Mouse (Mus musculus): ENCODE measurements around the gene Sipa1l2. TPM values are rescaled to one million over a fixed set of nuclear protein-coding genes. Genes with fewer than 3 reads are reported as not detected.

Sipa1l2 gene
- polyA plus RNA-seq, 1 experiment from 2014 or later = 25.3 TPM

DNA sequence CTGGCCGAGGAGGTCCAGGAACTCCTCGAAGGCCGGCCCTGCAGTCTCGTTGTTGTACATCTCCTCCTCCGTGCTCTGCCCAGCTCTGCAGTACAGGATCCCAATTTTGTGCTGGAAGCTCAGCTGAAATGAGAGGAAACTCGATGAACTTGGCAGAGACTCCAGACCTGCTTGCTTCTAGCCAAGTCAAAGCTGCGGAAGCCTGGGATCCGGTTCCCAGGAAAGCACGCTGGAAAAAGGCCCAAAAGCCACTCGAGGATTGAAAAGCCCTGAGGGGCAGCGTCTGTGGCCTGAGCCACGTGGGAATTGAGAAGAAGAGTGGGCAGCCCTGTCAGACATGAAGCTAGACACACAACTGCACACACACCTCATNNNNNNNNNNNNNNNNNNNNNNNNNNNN is 94.7 kb downstream of the Sipa1l2 start:
- Histone ChIP-seq H3K36me3 (peaks cover 15% of the 10 kb centered on the region), H3K4me2 (no peak overlapping the region), H3K4me3 (no peak overlapping the region), H3K9ac (no peak overlapping the region), H3K4me1 (replicated peaks) (peaks cover 14% of the 10 kb centered on the region), H3K9me3 (no peaks in the 10 kb centered on the region), H3K27me3 (no peaks in the 10 kb centered on the region), H3K27ac (replicated peaks) (peak overlapping the region; percentile 56; the same call in 1 of the 2 replicates)
- 63% methylated on average over 12 of the region's 12 CpGs for WGBS
- no peak for ATAC-seq (ENCODE audit: low FRiP score, low read depth)

DNA sequence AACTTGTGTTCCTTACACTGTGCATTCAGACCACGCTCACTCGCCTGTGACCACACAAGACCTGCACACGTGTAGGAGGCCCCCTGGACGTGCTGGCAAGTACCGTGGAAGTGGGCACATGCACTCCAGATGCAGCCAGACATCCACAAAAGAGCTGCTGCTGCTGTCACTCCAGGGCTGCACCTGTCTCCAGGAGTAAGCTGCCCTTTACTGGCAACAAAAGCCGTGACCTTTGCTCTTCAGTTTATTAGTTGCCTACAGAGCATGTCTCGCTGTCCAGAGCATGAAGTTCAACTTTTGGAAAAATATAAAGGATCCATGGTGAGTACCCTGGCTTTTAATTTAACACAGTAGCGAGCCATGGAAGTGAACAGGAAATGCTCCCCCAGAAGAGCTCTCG is 98.2 kb downstream of the Sipa1l2 start:
- no peak overlapping the region for H3K9ac ChIP-seq
- peaks cover 18% of the 10 kb centered on the region for H3K36me3 ChIP-seq
- no peaks in the 10 kb centered on the region for H3K9me3 ChIP-seq
- 70% methylated on average over 9 of the region's 9 CpGs for WGBS
- ATAC-seq (ENCODE audit: low FRiP score, low read depth) = no peak
- no peak overlapping the region for H3K27ac ChIP-seq (replicated peaks)
- no peak overlapping the region for H3K4me3 ChIP-seq
- peaks cover 15% of the 10 kb centered on the region for H3K4me1 ChIP-seq (replicated peaks)
- no peaks in the 10 kb centered on the region for H3K27me3 ChIP-seq
- H3K4me2 ChIP-seq = no peak overlapping the region

DNA sequence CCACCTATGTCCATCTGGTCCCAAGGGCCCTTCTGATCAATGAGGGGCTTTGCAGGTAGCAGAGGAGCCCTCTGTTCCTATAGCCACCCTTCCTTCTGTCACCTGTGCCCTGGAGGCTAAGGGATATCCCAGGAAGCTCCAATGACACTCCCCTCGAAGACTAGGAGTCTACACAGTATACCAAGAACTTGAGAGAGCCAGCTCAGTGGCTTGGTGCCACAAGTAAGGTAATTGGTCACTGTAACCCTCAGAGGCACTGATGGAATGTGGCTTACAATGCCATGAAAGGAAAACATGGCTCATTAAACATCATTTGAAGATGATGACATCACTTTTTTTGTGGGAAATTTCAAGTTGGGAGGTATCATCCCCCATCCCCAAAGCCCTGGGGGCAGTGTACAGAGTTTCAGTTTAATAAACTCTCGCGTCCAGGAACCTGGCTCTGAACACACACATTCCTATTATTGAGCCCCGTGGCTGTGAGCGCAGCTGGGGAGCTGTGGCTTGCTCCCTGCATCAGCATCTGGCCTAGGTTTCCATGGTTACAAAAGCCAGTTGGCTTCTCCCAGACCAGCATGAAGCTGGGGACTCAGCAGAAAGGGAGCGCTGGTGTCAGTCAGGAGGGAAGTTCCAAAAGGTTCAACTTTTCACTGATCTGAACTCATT is 104.3 kb downstream of the Sipa1l2 start:
- H3K27me3 ChIP-seq = no peaks in the 10 kb centered on the region
- H3K4me2 ChIP-seq = no peak overlapping the region
- H3K36me3 ChIP-seq = peaks cover 7% of the 10 kb centered on the region; the same call in 1 of the 2 replicates
- WGBS = 14% methylated on average over 6 of the region's 6 CpGs
- H3K9me3 ChIP-seq = no peaks in the 10 kb centered on the region
- no peak overlapping the region for H3K9ac ChIP-seq
- peak; percentile 37; the same call in 1 of the 2 replicates for ATAC-seq (ENCODE audit: low FRiP score, low read depth)
- H3K4me1 ChIP-seq (replicated peaks) = peaks cover 37% of the 10 kb centered on the region
- no peak overlapping the region for H3K4me3 ChIP-seq
- H3K27ac ChIP-seq (replicated peaks) = peak overlapping the region; percentile 11; the same call in 1 of the 2 replicates

DNA sequence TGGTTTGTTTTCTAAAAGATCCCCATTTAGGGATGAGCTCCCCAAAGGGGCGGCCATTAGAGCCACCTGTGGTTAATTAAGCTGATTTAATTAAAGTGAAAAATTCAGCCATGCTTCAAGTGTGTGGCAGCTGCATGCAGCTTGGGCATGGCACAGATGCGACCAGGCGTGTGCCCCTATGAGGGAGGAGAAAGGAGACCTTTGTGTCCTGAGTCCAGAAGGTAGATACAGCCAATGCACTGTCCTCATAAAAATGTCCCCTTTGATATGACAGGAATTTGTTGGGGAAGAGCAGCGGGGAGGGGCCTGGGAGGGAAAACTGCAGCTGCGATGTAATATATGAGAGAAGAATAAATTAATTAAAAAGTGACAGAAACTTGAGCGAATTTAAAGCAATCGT is 106.7 kb downstream of the Sipa1l2 start:
- H3K4me2 ChIP-seq = no peak overlapping the region
- 47% methylated on average over 7 of the region's 7 CpGs for WGBS
- H3K4me1 ChIP-seq (replicated peaks) = peaks cover 44% of the 10 kb centered on the region
- H3K4me3 ChIP-seq = no peak overlapping the region
- H3K27me3 ChIP-seq = no peaks in the 10 kb centered on the region
- no peaks in the 10 kb centered on the region for H3K9me3 ChIP-seq
- ATAC-seq (ENCODE audit: low FRiP score, low read depth) = no peak
- H3K36me3 ChIP-seq = peaks cover 3% of the 10 kb centered on the region; the same call in 1 of the 2 replicates
- H3K9ac ChIP-seq = no peak overlapping the region
- no peak overlapping the region for H3K27ac ChIP-seq (replicated peaks)

DNA sequence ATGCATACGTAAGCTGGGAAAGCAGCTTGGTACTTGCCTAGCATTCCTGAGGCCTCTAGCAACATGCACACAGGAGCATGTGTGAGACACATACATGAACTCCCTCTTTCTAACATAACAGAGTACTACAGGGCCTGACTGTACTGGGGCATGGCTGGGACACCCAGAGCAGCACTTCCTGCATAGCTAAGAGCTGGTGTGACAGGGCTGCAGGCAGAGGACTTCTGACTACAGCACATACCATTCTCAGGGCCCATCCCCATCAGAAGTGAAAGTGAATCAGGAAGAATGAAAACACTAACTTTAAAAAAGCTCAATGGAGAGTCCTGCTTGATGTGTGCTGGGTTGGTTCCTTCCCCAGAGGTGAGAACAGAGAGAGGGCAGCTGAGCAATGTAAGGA is 108.1 kb downstream of the Sipa1l2 start:
- Histone ChIP-seq H3K4me1 (replicated peaks) (peaks cover 44% of the 10 kb centered on the region), H3K27ac (replicated peaks) (peak overlapping the region; percentile 27; the same call in 1 of the 2 replicates)
- no peak for ATAC-seq (ENCODE audit: low FRiP score, low read depth)

DNA sequence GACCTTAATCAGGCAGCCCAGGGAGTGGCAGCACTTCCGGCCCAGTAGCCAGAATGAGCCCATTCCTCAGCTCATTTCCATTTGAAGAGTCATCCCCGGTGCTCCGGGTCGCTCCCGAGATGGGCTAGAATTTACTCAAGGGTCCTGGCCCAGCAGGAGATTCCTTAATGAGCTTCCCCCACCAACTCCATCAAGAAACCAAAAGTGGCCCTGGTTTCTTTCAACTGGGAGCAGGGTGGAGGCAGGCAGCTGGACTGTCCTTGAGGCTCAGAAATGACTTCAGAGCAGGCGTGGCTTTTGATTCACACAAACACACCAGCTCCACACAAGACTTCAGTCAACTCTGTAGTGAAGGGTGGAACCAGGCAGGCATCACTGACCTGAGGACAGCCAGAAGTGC is 109.0 kb downstream of the Sipa1l2 start:
- Histone ChIP-seq H3K4me2 (no peak overlapping the region), H3K27me3 (no peaks in the 10 kb centered on the region), H3K36me3 (no peaks in the 10 kb centered on the region), H3K27ac (replicated peaks) (0 out of 2 replicates have a peak overlapping the region, but pooled peaks have one; percentile 14), H3K9me3 (no peaks in the 10 kb centered on the region), H3K9ac (no peak overlapping the region), H3K4me1 (replicated peaks) (peaks cover 36% of the 10 kb centered on the region), H3K4me3 (no peak overlapping the region)
- 16% methylated on average over 6 of the region's 6 CpGs for WGBS
- no peak for ATAC-seq (ENCODE audit: low FRiP score, low read depth)

More for the DNA sequence above, 108.1 kb downstream of the Sipa1l2 start:
- Histone ChIP-seq H3K36me3 (no peaks in the 10 kb centered on the region), H3K9ac (no peak overlapping the region), H3K27me3 (no peaks in the 10 kb centered on the region), H3K9me3 (no peaks in the 10 kb centered on the region), H3K4me2 (no peak overlapping the region), H3K4me3 (no peak overlapping the region)
- WGBS = 68% methylated on average over 1 of the region's 1 CpGs

DNA sequence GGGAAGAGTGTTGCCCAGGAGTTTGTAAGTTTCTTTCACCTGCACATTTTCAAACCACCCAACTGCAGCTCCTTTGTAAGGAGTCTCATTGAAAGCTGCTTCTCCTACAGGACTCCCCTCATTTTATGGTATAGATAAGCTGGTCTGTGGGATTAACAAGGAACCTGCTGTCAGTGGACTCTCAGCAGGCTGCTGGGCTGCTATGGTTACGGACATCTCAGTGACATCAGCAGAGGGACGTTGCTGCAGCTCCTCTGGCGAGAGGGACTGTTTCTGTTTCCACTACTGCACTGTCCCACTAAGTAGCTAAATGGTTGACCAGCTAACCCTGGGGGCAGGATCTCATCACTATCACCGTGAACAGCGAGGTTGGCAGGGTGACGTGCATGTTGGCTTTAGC is 120.6 kb downstream of the Sipa1l2 start:
- Histone ChIP-seq H3K9me3 (no peaks in the 10 kb centered on the region), H3K4me3 (no peak overlapping the region), H3K4me2 (no peak overlapping the region), H3K4me1 (replicated peaks) (no peaks in the 10 kb centered on the region), H3K36me3 (peaks cover 11% of the 10 kb centered on the region), H3K9ac (no peak overlapping the region), H3K27me3 (no peaks in the 10 kb centered on the region), H3K27ac (replicated peaks) (no peak overlapping the region)
- 56% methylated on average over 6 of the region's 6 CpGs for WGBS
- no peak for ATAC-seq (ENCODE audit: low FRiP score, low read depth)

DNA sequence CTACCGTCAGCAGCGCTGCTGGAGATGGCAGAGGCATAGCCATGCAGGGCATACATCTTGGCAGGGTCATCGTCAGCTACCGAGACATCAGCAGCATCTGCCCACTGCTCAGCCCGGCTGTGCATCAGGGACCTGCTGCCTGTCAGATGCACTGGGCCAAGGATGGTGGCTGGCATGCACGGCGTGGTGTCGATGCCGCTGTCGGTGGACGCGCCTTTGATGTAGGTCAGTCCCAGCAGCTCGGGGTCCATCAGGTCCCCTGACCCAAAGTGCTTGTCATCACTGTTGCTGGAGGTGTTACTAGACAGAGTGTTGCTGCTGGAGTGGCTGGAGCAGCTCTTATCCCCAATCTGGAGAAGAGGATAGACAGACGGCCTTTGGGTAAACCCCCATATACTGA is 122.1 kb downstream of the Sipa1l2 start:
- Histone ChIP-seq H3K36me3 (peaks cover 14% of the 10 kb centered on the region), H3K27ac (replicated peaks) (no peak overlapping the region), H3K4me3 (no peak overlapping the region), H3K9ac (no peak overlapping the region), H3K9me3 (no peaks in the 10 kb centered on the region), H3K27me3 (no peaks in the 10 kb centered on the region), H3K4me2 (no peak overlapping the region), H3K4me1 (replicated peaks) (no peaks in the 10 kb centered on the region)
- WGBS = 95% methylated on average over 14 of the region's 14 CpGs
- ATAC-seq (ENCODE audit: low FRiP score, low read depth) = no peak

DNA sequence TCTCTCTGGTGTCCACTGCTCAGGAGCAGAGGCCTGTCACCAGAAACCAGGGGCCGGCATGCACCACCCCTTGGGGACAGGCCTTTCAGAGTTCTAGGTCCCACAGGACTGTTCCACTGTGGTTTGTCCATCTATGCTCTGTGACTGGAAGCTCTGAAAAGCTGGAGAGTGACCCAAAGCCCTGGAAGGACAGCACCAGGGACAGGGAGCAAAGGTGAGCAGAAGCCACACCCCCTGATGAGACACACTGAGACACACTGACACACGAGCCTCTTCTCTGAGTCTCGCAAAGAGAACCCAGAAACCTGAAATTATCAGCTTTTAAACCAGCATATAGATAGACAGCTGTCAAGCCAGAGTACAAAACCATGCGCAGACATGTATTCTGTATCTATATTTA is 123.4 kb downstream of the Sipa1l2 start:
- Histone ChIP-seq H3K4me3 (no peak overlapping the region), H3K36me3 (peaks cover 22% of the 10 kb centered on the region), H3K4me2 (no peak overlapping the region), H3K9me3 (no peaks in the 10 kb centered on the region), H3K9ac (no peak overlapping the region), H3K27me3 (no peaks in the 10 kb centered on the region), H3K4me1 (replicated peaks) (no peaks in the 10 kb centered on the region), H3K27ac (replicated peaks) (no peak overlapping the region)
- WGBS = 85% methylated on average over 4 of the region's 4 CpGs
- no peak for ATAC-seq (ENCODE audit: low FRiP score, low read depth)

DNA sequence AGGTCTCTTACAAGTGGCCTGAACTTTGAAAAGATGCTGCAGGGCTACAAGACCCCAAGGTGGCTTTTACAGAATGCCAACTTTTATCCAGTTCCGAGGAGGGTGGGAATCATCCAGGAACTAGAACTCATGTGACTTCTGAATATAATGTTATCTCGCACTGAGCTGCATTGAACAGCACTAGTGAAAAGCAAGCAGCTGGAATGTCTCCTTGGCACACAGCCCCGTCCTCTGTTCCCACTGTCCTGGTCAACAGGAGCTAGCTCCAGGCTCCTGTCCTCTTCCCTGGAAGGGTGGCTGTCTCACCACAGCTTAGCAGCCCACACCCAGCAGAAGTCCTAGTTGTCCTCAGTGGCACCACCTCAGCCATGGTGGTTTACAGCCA is 124.4 kb downstream of the Sipa1l2 start:
- H3K4me2 ChIP-seq = no peak overlapping the region
- WGBS = 84% methylated on average over 3 of the region's 3 CpGs
- no peaks in the 10 kb centered on the region for H3K27me3 ChIP-seq
- H3K9ac ChIP-seq = no peak overlapping the region
- H3K4me1 ChIP-seq (replicated peaks) = no peaks in the 10 kb centered on the region
- H3K4me3 ChIP-seq = no peak overlapping the region
- H3K9me3 ChIP-seq = no peaks in the 10 kb centered on the region
- peaks cover 24% of the 10 kb centered on the region for H3K36me3 ChIP-seq
- ATAC-seq (ENCODE audit: low FRiP score, low read depth) = no peak
- no peak overlapping the region for H3K27ac ChIP-seq (replicated peaks)

DNA sequence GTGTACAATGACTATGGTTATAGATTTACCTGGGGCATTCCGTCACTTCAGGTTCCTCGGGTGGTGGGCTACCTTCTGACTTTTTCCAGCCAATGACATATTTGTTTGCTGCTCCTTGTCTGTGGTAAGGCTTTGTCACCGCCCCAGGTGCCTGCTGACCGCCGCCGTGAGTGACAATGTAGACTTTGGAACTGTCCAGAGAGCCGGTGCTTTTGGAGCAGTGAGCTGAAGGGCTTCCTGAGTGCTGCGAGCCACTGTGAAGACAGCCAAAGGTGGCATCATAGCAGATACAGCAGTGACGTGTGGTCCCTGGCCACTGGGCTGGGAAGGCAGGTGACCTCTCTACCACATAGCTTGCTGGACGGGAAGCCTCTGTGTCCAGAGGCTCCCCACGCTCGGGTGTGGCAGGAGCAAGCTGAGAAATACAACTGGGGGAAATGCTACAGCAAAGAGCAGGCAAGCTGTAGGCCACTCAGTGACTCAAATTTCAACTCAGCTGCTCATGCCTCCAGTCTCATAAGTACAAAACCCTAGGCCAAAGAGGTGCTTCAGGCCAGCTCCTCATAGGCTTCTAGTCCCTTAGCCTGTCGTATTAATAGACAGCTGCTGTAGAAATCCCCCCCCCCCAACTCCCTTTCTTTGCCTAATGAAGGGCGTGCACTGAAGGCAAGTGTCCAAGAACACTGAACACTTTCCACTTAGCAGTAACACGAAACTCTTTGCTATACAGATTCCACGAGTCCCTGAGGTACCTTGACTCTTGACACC is 125.0 kb downstream of the Sipa1l2 start:
- H3K36me3 ChIP-seq = peaks cover 24% of the 10 kb centered on the region
- ATAC-seq (ENCODE audit: low FRiP score, low read depth) = no peak
- 89% methylated on average over 16 of the region's 16 CpGs for WGBS

DNA sequence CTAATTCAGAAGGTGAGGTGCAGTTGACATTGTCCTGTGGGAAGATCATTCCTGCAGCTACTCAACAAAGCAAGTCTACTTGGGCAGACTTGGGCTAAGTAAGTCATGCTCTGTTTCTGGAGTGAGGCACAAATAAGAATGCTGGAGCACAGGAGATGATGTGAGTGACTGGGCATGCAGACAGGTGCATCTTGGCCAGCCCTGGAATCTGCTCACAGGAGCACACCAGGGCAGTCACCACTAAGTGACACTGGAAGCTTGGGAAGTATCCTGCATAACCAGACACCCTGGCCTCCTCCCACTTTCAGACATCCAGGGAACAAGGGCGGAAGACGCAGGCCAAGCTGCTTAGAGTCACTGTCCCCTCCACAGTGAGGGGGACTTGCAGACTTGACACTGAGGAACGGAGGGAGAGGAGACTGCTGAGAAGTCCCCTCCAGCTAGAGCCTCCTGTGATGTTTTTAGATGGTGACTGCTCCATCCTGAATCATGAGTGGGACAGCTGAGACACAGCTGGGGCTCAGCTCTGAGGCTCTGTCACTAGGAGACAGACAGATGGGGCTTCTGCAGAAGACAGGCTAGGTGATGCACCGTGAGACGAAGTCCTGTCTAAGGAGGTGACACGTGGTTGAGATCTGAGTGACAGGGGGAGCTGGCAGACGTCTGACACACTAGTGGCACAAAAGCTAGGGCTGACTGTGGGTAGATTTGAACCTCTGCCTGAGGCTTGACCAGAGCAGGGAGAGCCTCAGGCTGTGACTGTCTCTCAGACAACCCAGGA is 134.1 kb downstream of the Sipa1l2 start:
- Histone ChIP-seq H3K27me3 (no peaks in the 10 kb centered on the region), H3K4me3 (no peak overlapping the region), H3K36me3 (peaks cover 16% of the 10 kb centered on the region), H3K4me1 (replicated peaks) (peaks cover 11% of the 10 kb centered on the region), H3K4me2 (no peak overlapping the region), H3K27ac (replicated peaks) (no peak overlapping the region), H3K9ac (no peak overlapping the region), H3K9me3 (no peaks in the 10 kb centered on the region)
- ATAC-seq (ENCODE audit: low FRiP score, low read depth) = no peak
- WGBS = 63% methylated on average over 7 of the region's 7 CpGs

More for the DNA sequence above, 125.0 kb downstream of the Sipa1l2 start:
- no peaks in the 10 kb centered on the region for H3K27me3 ChIP-seq
- no peak overlapping the region for H3K4me3 ChIP-seq
- H3K9ac ChIP-seq = no peak overlapping the region
- H3K9me3 ChIP-seq = no peaks in the 10 kb centered on the region
- no peak overlapping the region for H3K4me2 ChIP-seq
- no peak overlapping the region for H3K27ac ChIP-seq (replicated peaks)
- no peaks in the 10 kb centered on the region for H3K4me1 ChIP-seq (replicated peaks)

Data from hindbrain, embryonic 15.5 days (tissue).